Mouse (Mus musculus) left cerebral cortex, postnatal 14 days (tissue): ENCODE measurements around the gene Cenpx. TPM values are rescaled to one million over a fixed set of nuclear protein-coding genes. Genes with fewer than 3 reads are reported as not detected.

Experiments used
- DNase-seq, 2 experiments: peaks; one replicate each; pipeline ENCODE4 v3.0.0; 2021 to 2022; ENCODE audit warnings: low spot score in 2 of 2, mixed read lengths in 1 of 2
- intact Hi-C: fragments of 180-260 bp; cut with DNase I; formaldehyde crosslinking; loops from one replicate; pipeline ENCODE4 v1.15.1; 2025
- total RNA-seq, 2 experiments: library from RNA; stranded (reverse); gene quantifications; 2 replicates each; pipeline ENCODE4 v1.2.3; 2021

Cenpx gene
- total RNA-seq, 2 experiments from 2014 or later: 26.8 to 30.2 TPM

- intact Hi-C loops: no loop called here
- DNase-seq: peak; percentile 92 to 93
Observed at GRCm38 (mm10) chr11:120672687-120673593, 40.6 kb downstream of the Cenpx start, which contains the start of gene Aspscr1. Aspscr1 (plus strand) TSS chr11:120672973.

GRCm38 (mm10) chr11:120666617-120667016 is 46.9 kb downstream of the Cenpx start:
- DNase-seq: no peak
- intact Hi-C loops: no loop called here

- intact Hi-C loops: no loop called here
- DNase-seq: no peak
Observed at GRCm38 (mm10) chr11:120665406-120665805, 48.1 kb downstream of the Cenpx start.

GRCm38 (mm10) chr11:120663714-120664113 is 49.8 kb downstream of the Cenpx start:
- DNase-seq: no peak
- intact Hi-C loops: no loop called here

GRCm38 (mm10) chr11:120662759-120663158 is 50.8 kb downstream of the Cenpx start:
- intact Hi-C loops: no loop called here
- no peak for DNase-seq

- intact Hi-C loops: no loop called here
Observed at GRCm38 (mm10) chr11:120661076-120661460, 52.5 kb downstream of the Cenpx start, which contains the start of gene Notum. Notum (minus strand) TSS chr11:120661175.

More at GRCm38 (mm10) chr11:120661076-120661460, 52.5 kb downstream of the Cenpx start, which contains the start of gene Notum:
- no peak for DNase-seq

Other genes starting within 250 kb of the Cenpx start
- 10 to 100 TPM; 59.5 to 60.1 TPM for gene Arl16, start 246.1 kb downstream of the Cenpx start, total RNA-seq
- 10 to 100 TPM; 74.6 to 78.2 TPM for gene Mrpl12, start 229.1 kb downstream of the Cenpx start, total RNA-seq
- gene Slc25a10, start 221.9 kb downstream of the Cenpx start, total RNA-seq: 10 to 100 TPM; 19.2 to 22.3 TPM
- gene Gcgr, start 183.0 kb downstream of the Cenpx start, total RNA-seq: under 1 TPM; 0.17 to 0.18 TPM
- gene Mcrip1, start 164.0 kb downstream of the Cenpx start, total RNA-seq: 100 to 1,000 TPM in 1 of 2 experiments, 10 to 100 TPM in 1; 95.9 to 101 TPM
- gene Ppp1r27, start 162.6 kb downstream of the Cenpx start, total RNA-seq: not detected
- 100 to 1,000 TPM; 125 to 127 TPM for gene P4hb, start 140.5 kb downstream of the Cenpx start, total RNA-seq
- gene Arhgdia, start 132.1 kb downstream of the Cenpx start, total RNA-seq: 100 to 1,000 TPM; 397 to 401 TPM
- gene Alyref, start 115.4 kb downstream of the Cenpx start, total RNA-seq: 10 to 100 TPM; 65.4 to 72.9 TPM
- gene Anapc11, start 115.3 kb downstream of the Cenpx start, total RNA-seq: 100 to 1,000 TPM in 1 of 2 experiments, 10 to 100 TPM in 1; 99.6 to 100 TPM
- gene Npb, start 105.3 kb downstream of the Cenpx start, total RNA-seq: 1 to 10 TPM in 1 of 2 experiments, under 1 TPM in 1; 0.97 to 1.0 TPM
- gene Pcyt2, start 95.8 kb downstream of the Cenpx start, total RNA-seq: 100 to 1,000 TPM; 131 to 134 TPM
- 10 to 100 TPM; 34.7 to 42.4 TPM for gene Sirt7, start 88.5 kb downstream of the Cenpx start, total RNA-seq
- gene Mafg, start 80.1 kb downstream of the Cenpx start, total RNA-seq: 10 to 100 TPM; 84.3 to 94.3 TPM
- gene Pycr1, start 70.0 kb downstream of the Cenpx start, total RNA-seq: 1 to 10 TPM; 3.8 to 4.0 TPM
- 1 to 10 TPM; 5.9 to 6.0 TPM for gene Myadml2, start 65.6 kb downstream of the Cenpx start, total RNA-seq
- gene Notum, start 52.6 kb downstream of the Cenpx start, total RNA-seq: 1 to 10 TPM; 5.7 to 8.9 TPM
- gene Aspscr1, start 40.8 kb downstream of the Cenpx start, total RNA-seq: 10 to 100 TPM; 50.0 to 59.5 TPM
- 10 to 100 TPM; 57.2 to 60.1 TPM for gene Lrrc45, start 187 bp upstream of the Cenpx start, total RNA-seq
- 10 to 100 TPM; 92.2 to 99.5 TPM for gene Rac3, start 7.7 kb upstream of the Cenpx start, total RNA-seq
- gene Dcxr, start 13.5 kb upstream of the Cenpx start, total RNA-seq: 1 to 10 TPM; 5.7 to 7.8 TPM
- 1 to 10 TPM; 1.5 to 3.0 TPM for gene Cbr2, start 18.4 kb upstream of the Cenpx start, total RNA-seq
- 10 to 100 TPM; 25.9 to 30.1 TPM for gene Hmga1b, start 49.1 kb upstream of the Cenpx start, total RNA-seq
- 10 to 100 TPM; 75.3 to 79.6 TPM for gene Rfng, start 70.5 kb upstream of the Cenpx start, total RNA-seq
- gene Gps1, start 70.5 kb upstream of the Cenpx start, total RNA-seq: 100 to 1,000 TPM; 141 to 144 TPM
- 10 to 100 TPM; 44.2 to 49.0 TPM for gene Dus1l, start 82.7 kb upstream of the Cenpx start, total RNA-seq
- gene Fasn, start 110.8 kb upstream of the Cenpx start, total RNA-seq: 100 to 1,000 TPM; 207 to 211 TPM
- gene Ccdc57, start 219.1 kb upstream of the Cenpx start, total RNA-seq: 1 to 10 TPM; 6.2 to 7.0 TPM
- gene Slc16a3, start 234.7 kb upstream of the Cenpx start, total RNA-seq: 1 to 10 TPM; 3.2 to 4.2 TPM